Mouse (Mus musculus) G1E (cell line): ENCODE measurements around the gene Phf20.

ENCODE experiments used
- CTCF ChIP-seq: IDR thresholded peaks from 2 replicates; pipeline ENCODE4 v1.5.1; 2012; ENCODE audit warnings: low read depth, low read length, inconsistent platforms, mixed read lengths
- GATA1 ChIP-seq: IDR thresholded peaks from 2 replicates; pipeline ENCODE4 v1.6.1; 2012; ENCODE audit warnings: borderline replicate concordance, low read length, inconsistent platforms, mixed read lengths
- POLR2AphosphoS5 ChIP-seq: IDR thresholded peaks from 2 replicates; pipeline ENCODE4 v1.6.1; 2012; ENCODE audit warnings: low read depth, low read length, inconsistent platforms; ENCODE audit not compliant: insufficient replicate concordance
- TAL1 ChIP-seq: conservative IDR thresholded peaks from 2 replicates; pipeline ENCODE4 v1.6.1; 2012; ENCODE audit warnings: low read depth, low read length, inconsistent platforms, mixed read lengths

GRCm38 (mm10) chr2:156257922-156258761, 61.9 kb downstream of the Phf20 start:
- TF ChIP-seq TAL1 (no peak), CTCF (no peak), POLR2AphosphoS5 (no peak), GATA1 (no peak)
